Comparison of ENCODE assay signal across 19 mouse cellular contexts in genomic region chr12:109396614-109397013, GRCm38 (mm10). TPM values are rescaled to one million over a fixed set of nuclear protein-coding genes. Genes with fewer than 3 reads are reported as not detected.
DNase-seq lines count a peak whose midpoint lies in the region; ATAC-seq and TF ChIP-seq lines count a peak whose summit lies in the region.
"Had no signal": no experiment of that assay in that cellular context is flagged by ENCODE, and none has a peak within 500 bp of the region (broad histone marks: within the 10 kb centered on the region; RNA-seq: fewer than 3 reads in every experiment).

No protein-coding gene starts in this region.

- no peaks in the 10 kb centered on the region for H3K36me3 ChIP-seq in heart, embryonic 12.5 days
- H3K36me3 ChIP-seq in intestine, postnatal 0 days (ENCODE audit: control insufficient read depth, insufficient read depth): no peaks in the 10 kb centered on the region
- H3K36me3 ChIP-seq in intestine, embryonic 15.5 days: no peaks in the 10 kb centered on the region
- H3K36me3 ChIP-seq: embryonic facial prominence, embryonic 10.5 days; G1E; hindbrain, embryonic 15.5 days had no signal

- no peak overlapping the region for H3K9ac ChIP-seq in heart, embryonic 12.5 days
- H3K9ac ChIP-seq in intestine, postnatal 0 days (ENCODE audit: low read depth, low read length): no peak overlapping the region
- H3K9ac ChIP-seq in intestine, embryonic 15.5 days: no peak overlapping the region
- H3K9ac ChIP-seq: hindbrain, embryonic 15.5 days had no signal

- H3K4me2 ChIP-seq in heart, embryonic 12.5 days: no peak overlapping the region
- no peak overlapping the region for H3K4me2 ChIP-seq in intestine, postnatal 0 days (replicated peaks; ENCODE audit: low read depth)
- no peak overlapping the region for H3K4me2 ChIP-seq in intestine, embryonic 15.5 days (replicated peaks)
- H3K4me2 ChIP-seq: hindbrain, embryonic 15.5 days had no signal

- H3K4me3 ChIP-seq in heart, embryonic 12.5 days: no peak overlapping the region
- no peak overlapping the region for H3K4me3 ChIP-seq in intestine, postnatal 0 days (ENCODE audit: low read depth, low read length)
- no peak overlapping the region for H3K4me3 ChIP-seq in intestine, embryonic 15.5 days (replicated peaks)
- H3K4me3 ChIP-seq: embryonic facial prominence, embryonic 10.5 days; hindbrain, embryonic 15.5 days had no signal

- ATAC-seq in heart, embryonic 12.5 days (ENCODE audit: insufficient number of reproducible peaks, low FRiP score): no peak
- ATAC-seq in intestine, postnatal 0 days: no peak
- ATAC-seq in intestine, embryonic 15.5 days: no peak
- ATAC-seq: forebrain, embryonic 14.5 days; inflammation-experienced regulatory T-cells, adult 6 months had no signal

- no peaks in the 10 kb centered on the region for H3K9me3 ChIP-seq in heart, embryonic 12.5 days (replicated peaks)
- no peaks in the 10 kb centered on the region for H3K9me3 ChIP-seq in intestine, postnatal 0 days (ENCODE audit: control insufficient read depth)
- no peaks in the 10 kb centered on the region for H3K9me3 ChIP-seq in intestine, embryonic 15.5 days
- H3K9me3 ChIP-seq: embryonic facial prominence, embryonic 10.5 days; hindbrain, embryonic 15.5 days had no signal

- peak; percentile 78 for DNase-seq in heart, adult 11 months
- peak; percentile 2 for DNase-seq in ovary, postnatal 36 days (ENCODE audit: low spot score)
- no peak for DNase-seq in ovary, postnatal 10 days (ENCODE audit: low spot score)
- no peak for DNase-seq in cerebellum, postnatal 36 days
- DNase-seq: adrenal gland, postnatal 25 days; cerebellum, adult 18-20 months; cerebellum, adult 9-11 months; gastrocnemius, postnatal 10 days; heart, postnatal 10 days; heart, postnatal 4 days; kidney, adult 18-20 months had no signal

- WGBS in heart, embryonic 12.5 days: 86% methylated on average over 6 of the region's 6 CpGs
- WGBS in intestine, postnatal 0 days: 83% methylated on average over 6 of the region's 6 CpGs
- WGBS in intestine, embryonic 15.5 days: 80% methylated on average over 6 of the region's 6 CpGs

- peaks cover 16% of the 10 kb centered on the region for H3K27me3 ChIP-seq in heart, embryonic 12.5 days (replicated peaks)
- no peaks in the 10 kb centered on the region for H3K27me3 ChIP-seq in intestine, postnatal 0 days (replicated peaks; ENCODE audit: control insufficient read depth, insufficient read depth, low read length)
- peaks cover 4% of the 10 kb centered on the region; the same call in 1 of the 2 replicates for H3K27me3 ChIP-seq in intestine, embryonic 15.5 days (replicated peaks)
- H3K27me3 ChIP-seq: hindbrain, embryonic 15.5 days had no signal

- peak; percentile 38 for TF ChIP-seq CTCF in intestine, postnatal 0 days (IDR thresholded peaks at IDR 0.05; ENCODE audit: low read depth)

- H3K4me1 ChIP-seq in heart, embryonic 12.5 days (replicated peaks): peaks cover 39% of the 10 kb centered on the region
- 0 out of 2 replicates have a peak, but pooled peaks cover 4% of the 10 kb centered on the region for H3K4me1 ChIP-seq in intestine, postnatal 0 days (replicated peaks; ENCODE audit: control insufficient read depth, insufficient read depth, low read length)
- peaks cover 40% of the 10 kb centered on the region for H3K4me1 ChIP-seq in intestine, embryonic 15.5 days (replicated peaks)

- no peak overlapping the region for H3K27ac ChIP-seq in heart, embryonic 12.5 days (ENCODE audit: poor library complexity, severe bottlenecking)
- H3K27ac ChIP-seq in intestine, postnatal 0 days (ENCODE audit: low read depth, low read length): no peak overlapping the region
- no peak overlapping the region for H3K27ac ChIP-seq in intestine, embryonic 15.5 days
- H3K27ac ChIP-seq: hindbrain, embryonic 15.5 days had no signal

RNA-seq across cellular contexts. Expression of gene Dlk1, which starts 56.0 kb away (rescaled TPM):
- 61.1 and 69.0 TPM in 2 replicates for polyA plus RNA-seq in heart, embryonic 12.5 days (2016; fragmentation: Nextera tagmentation; extraction: Ambion mirVana)
- polyA plus RNA-seq in intestine, postnatal 0 days (2015; fragmentation: Nextera tagmentation; extraction: Ambion mirVana): 73.6 and 78.6 TPM in 2 replicates
- 364 and 395 TPM in 2 replicates for polyA plus RNA-seq in intestine, embryonic 15.5 days (2015; fragmentation: Nextera tagmentation; extraction: Ambion mirVana)
- polyA plus RNA-seq: G1E; inflammation-experienced regulatory T-cells, adult 6 months had no signal

Comparison
In these comparisons a context has a peak if more than half of its experiments do, and no peak if none do; other contexts are left out.
1. DNase-seq: peak in heart, adult 11 months (single experiment) and ovary, postnatal 36 days (single experiment); none in ovary, postnatal 10 days (single experiment) and cerebellum, postnatal 36 days (0 of 2).